Mouse (Mus musculus) erythroid progenitor cell, adult 5-6 weeks (primary cell): ENCODE measurements around the gene Mfsd4a. TPM values are rescaled to one million over a fixed set of nuclear protein-coding genes. Genes with fewer than 3 reads are reported as not detected.

ENCODE experiments used
- ATAC-seq: replicated peaks from 2 replicates; pipeline ENCODE4 v1.8.0; 2016; ENCODE audit warnings: moderate number of reproducible peaks, mild to moderate bottlenecking, moderate TSS enrichment, inconsistent platforms; ENCODE audit not compliant: poor library complexity, low FRiP score, severe bottlenecking
- total RNA-seq, 2 experiments: library from RNA; stranded (forward) in 1 of 2; stranded (reverse) in 1 of 2; fragments of 150-400 nt in 1 of 2; fragments of 186-747, 209-891 nt in 1 of 2; gene quantifications; 2 replicates each; pipeline versions ENCODE4 v1.2.3 to v1.2.4; 2015 to 2017; ENCODE audit warnings: low replicate concordance in 2 of 2

The Mfsd4a gene
- total RNA-seq, 2 experiments from 2014 or later: 0.15 TPM; not detected in 1

GRCm38 (mm10) chr1:131995062-131995461, 72.8 kb downstream of the Mfsd4a start:
- 0 out of 2 replicates have a peak, but pooled peaks have one; percentile 66 for ATAC-seq

GRCm38 (mm10) chr1:131993169-131994040, 74.5 kb downstream of the Mfsd4a start:
- no peak for ATAC-seq

- no peak for ATAC-seq
Observed at GRCm38 (mm10) chr1:131992561-131993001, 75.3 kb downstream of the Mfsd4a start.

- ATAC-seq: no peak
Observed at GRCm38 (mm10) chr1:131990083-131990760, 77.6 kb downstream of the Mfsd4a start.

GRCm38 (mm10) chr1:131989476-131989875, 78.4 kb downstream of the Mfsd4a start:
- no peak for ATAC-seq

- ATAC-seq: no peak
Observed at GRCm38 (mm10) chr1:131987432-131987831, 80.4 kb downstream of the Mfsd4a start.

GRCm38 (mm10) chr1:131983806-131984205, 84.1 kb downstream of the Mfsd4a start:
- no peak for ATAC-seq

GRCm38 (mm10) chr1:131982907-131983306, 85.0 kb downstream of the Mfsd4a start:
- peak; percentile 80 for ATAC-seq

GRCm38 (mm10) chr1:131981378-131982013, 86.4 kb downstream of the Mfsd4a start:
- ATAC-seq: peak; percentile 81

- ATAC-seq: no peak
Observed at GRCm38 (mm10) chr1:131980471-131980870, 87.4 kb downstream of the Mfsd4a start.

GRCm38 (mm10) chr1:131976886-131977285, 91.0 kb downstream of the Mfsd4a start:
- ATAC-seq: no peak

- no peak for ATAC-seq
Observed at GRCm38 (mm10) chr1:131973991-131974390, 93.9 kb downstream of the Mfsd4a start.

Other genes with a start within 250 kb of the Mfsd4a start
- 0.72 and 1.7 TPM in 2 replicates for gene Slc41a1, start 240.6 kb downstream of the Mfsd4a start, total RNA-seq (2015; ENCODE audit: low replicate concordance)
- gene Slc41a1, start 240.6 kb downstream of the Mfsd4a start, total RNA-seq (2017; ENCODE audit: low replicate concordance): 0.64 and 2.2 TPM in 2 replicates
- 4.3 and 4.6 TPM in 2 replicates for gene Rab29, start 200.8 kb downstream of the Mfsd4a start, total RNA-seq (2015; ENCODE audit: low replicate concordance)
- 2.1 and 3.0 TPM in 2 replicates for gene Rab29, start 200.8 kb downstream of the Mfsd4a start, total RNA-seq (2017; ENCODE audit: low replicate concordance)
- gene Nucks1, start 157.5 kb downstream of the Mfsd4a start, total RNA-seq (2015; ENCODE audit: low replicate concordance): 153 and 169 TPM in 2 replicates
- 248 and 299 TPM in 2 replicates for gene Nucks1, start 157.5 kb downstream of the Mfsd4a start, total RNA-seq (2017; ENCODE audit: low replicate concordance)
- 1.1 TPM in 1 of 2 replicates, not detected in the other for gene Slc45a3, start 105.1 kb downstream of the Mfsd4a start, total RNA-seq (2015; ENCODE audit: low replicate concordance)
- gene Slc45a3, start 105.1 kb downstream of the Mfsd4a start, total RNA-seq (2017; ENCODE audit: low replicate concordance): 0.64 TPM in 1 of 2 replicates, not detected in the other
- 143 and 156 TPM in 2 replicates for gene Elk4, start 60.5 kb downstream of the Mfsd4a start, total RNA-seq (2015; ENCODE audit: low replicate concordance)
- gene Elk4, start 60.5 kb downstream of the Mfsd4a start, total RNA-seq (2017; ENCODE audit: low replicate concordance): 66.2 and 68.6 TPM in 2 replicates
- gene Cdk18, start 71.6 kb upstream of the Mfsd4a start, total RNA-seq (2015; ENCODE audit: low replicate concordance): not detected in 2 replicates
- 0.13 TPM in 1 of 2 replicates, not detected in the other for gene Cdk18, start 71.6 kb upstream of the Mfsd4a start, total RNA-seq (2017; ENCODE audit: low replicate concordance)
- gene Lemd1, start 123.4 kb upstream of the Mfsd4a start, total RNA-seq (2015; ENCODE audit: low replicate concordance): not detected in 2 replicates
- not detected in 2 replicates for gene Lemd1, start 123.4 kb upstream of the Mfsd4a start, total RNA-seq (2017; ENCODE audit: low replicate concordance)
- not detected in 2 replicates for gene AC124108.1, start 123.4 kb upstream of the Mfsd4a start, total RNA-seq (2015; ENCODE audit: low replicate concordance)
- gene AC124108.1, start 123.4 kb upstream of the Mfsd4a start, total RNA-seq (2017; ENCODE audit: low replicate concordance): not detected in 2 replicates
- gene Gm10188, start 161.7 kb upstream of the Mfsd4a start, total RNA-seq (2015; ENCODE audit: low replicate concordance): not detected in 2 replicates
- gene Gm10188, start 161.7 kb upstream of the Mfsd4a start, total RNA-seq (2017; ENCODE audit: low replicate concordance): not detected in 2 replicates
- not detected in 2 replicates for gene Klhdc8a, start 230.6 kb upstream of the Mfsd4a start, total RNA-seq (2015; ENCODE audit: low replicate concordance)
- gene Klhdc8a, start 230.6 kb upstream of the Mfsd4a start, total RNA-seq (2017; ENCODE audit: low replicate concordance): not detected in 2 replicates
- gene Nuak2, start 248.1 kb upstream of the Mfsd4a start, total RNA-seq (2015; ENCODE audit: low replicate concordance): 1.1 and 6.3 TPM in 2 replicates
- gene Nuak2, start 248.1 kb upstream of the Mfsd4a start, total RNA-seq (2017; ENCODE audit: low replicate concordance): 3.7 TPM in 1 of 2 replicates, not detected in the other